Mouse (Mus musculus) cerebellum, adult 9-11 months (tissue): Measurements from ENCODE around the gene Otud7a.

Experiments
- DNase-seq: peaks from one replicate; pipeline ENCODE4 v3.0.0; 2022

Otud7a gene

GRCm38 (mm10) chr7:63789743-63790142 lies 345.2 kb downstream of the Otud7a start:
- peak; percentile 0 for DNase-seq

- peak; percentile 88 for DNase-seq
These were observed 351.6 kb downstream of the Otud7a start for GRCm38 (mm10) chr7:63796001-63796632.

- peak; percentile 3 for DNase-seq
These were observed 353.9 kb downstream of the Otud7a start for GRCm38 (mm10) chr7:63798446-63798845.

- DNase-seq: peak; percentile 2
These were observed 354.8 kb downstream of the Otud7a start for GRCm38 (mm10) chr7:63799304-63799703.

- no peak for DNase-seq
These were observed 358.2 kb downstream of the Otud7a start for GRCm38 (mm10) chr7:63802751-63803150.
